Mouse (Mus musculus) frontal cortex, postnatal 10 days (tissue): ENCODE data around the gene Aqp8.

ENCODE experiments used
- DNase-seq, 2 experiments: peaks; one replicate each; pipeline ENCODE4 v3.0.0; 2022; ENCODE audit warnings: low spot score in 2 of 2, mixed read lengths in 1 of 2

Gene Aqp8

DNA sequence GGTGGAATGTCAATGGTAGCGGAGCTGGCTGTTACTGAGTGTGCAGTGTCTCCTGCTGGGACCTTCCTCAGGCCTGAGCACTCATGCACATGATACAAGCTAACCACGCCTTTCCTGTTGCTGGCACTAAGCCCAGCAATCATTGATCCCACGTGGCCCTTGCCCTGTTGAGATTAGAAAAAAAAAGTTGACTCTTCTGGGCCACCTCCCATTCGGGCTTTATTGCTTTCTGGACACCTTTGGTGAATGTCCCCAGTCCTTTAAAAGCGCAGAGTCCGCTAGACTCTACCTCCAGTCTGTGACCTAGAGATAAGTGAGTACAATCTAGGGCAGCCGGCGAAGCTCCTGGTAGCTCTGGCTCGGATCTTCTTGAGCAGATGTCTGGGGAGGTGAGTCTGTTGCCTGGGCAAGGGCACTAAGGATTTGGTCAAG lies at the start of gene Aqp8:
Aqp8 (plus strand) TSS at position 222 of the 432 bp plus-strand sequence.
- DNase-seq, result no peak

GRCm38 (mm10) chr7:123416803-123417202 lies 45.3 kb upstream of the Aqp8 start:
- no peak for DNase-seq

- DNase-seq, result no peak
These were observed 44.4 kb upstream of the Aqp8 start for GRCm38 (mm10) chr7:123417661-123418060.

GRCm38 (mm10) chr7:123419984-123420383 lies 42.1 kb upstream of the Aqp8 start:
- no peak for DNase-seq

DNA sequence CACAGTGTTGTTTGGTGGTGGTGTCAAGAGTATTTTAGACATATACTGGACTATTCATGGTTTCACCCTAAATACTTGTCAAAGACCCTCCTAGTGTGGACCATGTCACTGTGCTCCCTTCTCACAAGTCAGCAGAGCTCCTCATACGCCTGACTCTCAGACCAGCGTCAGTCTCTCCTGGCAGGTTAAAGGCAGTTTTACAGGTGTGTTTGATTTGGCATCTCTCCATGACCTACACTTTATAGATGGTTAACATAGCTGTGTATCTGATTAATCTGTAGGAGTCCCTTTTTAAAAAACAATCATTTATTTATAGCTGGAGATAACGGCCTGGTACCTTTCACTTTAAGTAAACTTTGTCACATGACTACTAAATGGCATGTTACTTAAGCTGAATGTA lies 40.1 kb upstream of the Aqp8 start:
- DNase-seq, result no peak

- no peak for DNase-seq
These were observed 37.8 kb upstream of the Aqp8 start for GRCm38 (mm10) chr7:123424281-123424680.

GRCm38 (mm10) chr7:123425134-123425757 lies 36.8 kb upstream of the Aqp8 start:
- no peak for DNase-seq

DNA sequence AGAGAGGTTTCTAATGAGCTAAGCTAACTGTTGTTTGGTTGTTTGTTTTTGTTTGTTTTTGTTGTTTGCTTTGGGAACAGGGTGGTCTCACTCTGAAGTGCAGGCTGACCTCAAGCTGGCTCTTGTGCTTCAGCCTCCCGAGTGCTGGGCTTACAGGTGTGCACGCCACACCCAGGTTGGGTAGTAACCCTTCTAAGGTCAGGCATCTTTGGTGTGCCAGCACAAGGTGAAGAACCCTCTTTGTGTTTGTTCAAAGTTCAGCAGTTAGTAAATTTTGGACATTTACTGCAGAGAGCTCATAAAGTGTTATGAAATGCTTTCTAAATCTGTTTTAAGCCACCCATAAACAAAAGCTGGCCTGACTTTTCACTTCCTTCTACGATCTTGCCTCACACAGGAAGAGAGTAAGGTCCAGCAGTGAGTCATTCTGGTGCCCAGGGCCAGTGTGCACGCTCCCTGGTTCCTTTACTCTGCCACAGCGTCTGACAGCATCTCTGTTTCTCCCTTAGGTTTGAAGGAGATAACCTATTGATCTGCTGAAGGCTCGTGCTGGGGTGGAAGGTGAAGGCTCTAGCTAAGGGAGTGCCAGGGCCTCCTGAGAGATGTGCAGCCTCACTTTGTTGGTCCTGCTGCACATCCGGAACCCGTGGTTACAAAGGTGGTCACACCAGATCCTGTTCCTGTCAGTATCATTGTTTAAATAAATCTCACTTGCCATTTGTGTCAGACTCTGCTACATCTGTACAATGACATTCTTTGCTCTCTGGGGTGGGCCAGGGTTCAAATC lies 32.3 kb upstream of the Aqp8 start:
- no peak for DNase-seq

DNA sequence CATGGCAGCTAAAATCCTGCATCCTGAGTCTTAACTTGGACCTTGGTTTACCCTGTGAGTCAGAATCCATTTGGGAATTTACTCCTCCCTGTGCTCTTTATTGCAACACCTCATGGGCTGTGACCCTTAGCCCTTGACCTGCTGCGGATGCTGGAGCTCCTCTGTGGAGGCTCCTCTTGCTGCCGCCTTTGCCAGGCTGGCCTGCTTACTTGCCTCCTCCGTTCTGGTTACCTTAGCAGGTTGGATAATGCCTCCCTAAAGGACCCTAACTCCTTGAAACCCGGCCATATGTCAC lies 31.7 kb upstream of the Aqp8 start:
- DNase-seq, result no peak

GRCm38 (mm10) chr7:123431206-123431605 lies 30.9 kb upstream of the Aqp8 start:
- DNase-seq, result no peak

- no peak for DNase-seq
These were observed 20.0 kb upstream of the Aqp8 start for GRCm38 (mm10) chr7:123442079-123442478.

GRCm38 (mm10) chr7:123448794-123449193 lies 13.3 kb upstream of the Aqp8 start:
- DNase-seq, result no peak

DNA sequence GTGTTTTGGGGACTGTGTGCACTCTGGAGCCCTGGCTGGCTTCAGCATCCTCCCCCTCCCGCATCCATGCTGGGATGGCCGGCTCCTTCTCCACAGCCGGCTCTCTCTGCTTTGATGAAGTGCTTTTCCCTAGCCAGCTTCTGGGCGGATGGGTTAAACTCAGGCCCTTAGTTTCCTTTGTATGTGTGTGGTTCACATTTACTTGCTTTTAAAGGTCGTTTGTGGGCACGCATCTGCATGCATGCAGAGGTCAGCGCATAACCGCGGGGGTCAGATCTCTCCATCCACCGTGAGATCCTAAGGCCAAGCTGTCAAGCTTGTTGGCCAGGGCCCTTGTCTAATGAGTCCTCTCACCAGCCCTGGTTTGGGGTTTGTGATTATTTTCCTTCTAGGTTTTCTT lies 12.4 kb upstream of the Aqp8 start:
- no peak for DNase-seq

GRCm38 (mm10) chr7:123450515-123450914 lies 11.6 kb upstream of the Aqp8 start:
- no peak for DNase-seq

- no peak for DNase-seq
These were observed 9.5 kb upstream of the Aqp8 start for GRCm38 (mm10) chr7:123452551-123452950.

- DNase-seq, result no peak
These were observed 9.0 kb upstream of the Aqp8 start for GRCm38 (mm10) chr7:123453066-123453465.

DNA sequence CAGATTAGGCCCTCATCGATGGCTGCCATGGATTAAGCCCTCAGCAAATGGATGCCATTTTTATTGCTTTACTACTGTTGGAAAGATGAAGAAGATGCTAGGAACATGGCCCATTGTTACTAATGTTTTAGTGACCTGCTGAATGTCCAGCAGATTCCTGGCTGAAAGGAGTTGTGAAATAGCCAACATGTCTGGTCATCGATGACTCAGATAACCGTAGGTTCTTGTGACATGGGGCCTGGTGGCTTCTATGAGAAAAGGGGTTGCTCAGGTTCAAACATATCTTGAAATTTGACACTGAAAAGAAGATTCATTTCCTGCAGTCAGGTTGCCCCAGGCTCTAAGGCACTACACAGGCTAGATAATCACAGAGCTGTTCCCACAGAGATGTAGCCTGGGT lies 7.0 kb upstream of the Aqp8 start:
- DNase-seq, result no peak

DNA sequence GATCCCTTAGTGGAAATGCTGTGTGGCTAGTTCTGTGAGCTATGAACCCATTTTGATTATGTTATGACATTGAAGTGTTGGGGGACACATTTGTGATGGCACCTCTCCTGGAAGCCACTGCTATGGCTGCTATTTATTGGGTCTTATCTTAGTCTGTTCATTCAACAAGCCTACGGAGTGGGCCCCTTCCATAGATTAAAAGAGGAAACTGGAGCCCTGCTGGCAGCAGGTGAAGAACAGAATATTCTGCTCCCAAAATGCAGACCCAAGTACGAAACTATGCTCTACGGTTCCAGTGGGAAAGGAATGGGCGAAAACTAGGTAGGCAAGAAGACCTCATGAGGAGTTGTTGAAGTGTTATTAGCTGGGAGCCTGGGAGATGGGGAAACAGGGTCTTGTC lies 3.8 kb upstream of the Aqp8 start:
- DNase-seq, result no peak

GRCm38 (mm10) chr7:123459247-123459646 lies 2.8 kb upstream of the Aqp8 start:
- no peak for DNase-seq

DNA sequence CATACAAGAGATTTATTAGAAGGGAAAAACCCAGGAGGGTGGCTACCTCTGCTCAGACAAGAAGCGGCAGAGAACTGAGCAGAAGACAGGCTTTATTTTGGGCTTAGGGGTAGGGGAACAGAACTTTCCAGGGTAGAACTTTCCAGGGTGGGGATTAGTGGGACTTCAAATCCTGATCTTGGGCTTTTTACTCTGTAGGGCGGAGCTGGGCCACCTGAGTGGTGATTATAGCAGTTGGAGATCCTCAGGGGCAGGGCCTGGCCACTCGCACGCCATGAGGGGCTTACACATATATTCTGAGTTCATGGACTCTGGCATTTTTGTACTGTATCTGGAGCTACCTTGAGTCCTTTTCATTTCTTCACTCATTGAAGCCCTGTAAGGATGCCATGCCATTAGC lies 775 bp upstream of the Aqp8 start:
- DNase-seq, result no peak

DNA sequence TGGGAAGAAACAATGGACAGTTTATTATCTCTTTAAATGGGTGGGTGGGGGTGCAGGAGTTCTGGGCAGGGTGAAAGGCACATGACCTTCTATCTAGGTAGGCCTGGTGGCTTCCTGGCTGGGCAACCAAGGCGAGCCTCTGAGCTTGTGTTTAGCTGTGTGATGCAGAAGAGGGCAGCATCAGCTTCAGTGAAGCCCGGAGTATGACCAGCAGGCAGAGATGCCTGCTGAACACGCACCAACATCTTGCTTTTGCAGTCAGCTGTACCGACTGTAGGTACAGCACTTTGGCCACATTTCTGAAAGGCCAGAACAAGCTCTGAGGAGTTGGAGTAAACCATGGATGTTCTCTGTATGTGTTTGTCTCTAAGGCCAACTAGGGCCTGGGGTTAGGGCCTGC lies 1.5 kb downstream of the Aqp8 start:
- no peak for DNase-seq

GRCm38 (mm10) chr7:123465692-123466387 lies 3.7 kb downstream of the Aqp8 start:
- DNase-seq, result peak in 1 of 2 experiments; percentile 51

DNA sequence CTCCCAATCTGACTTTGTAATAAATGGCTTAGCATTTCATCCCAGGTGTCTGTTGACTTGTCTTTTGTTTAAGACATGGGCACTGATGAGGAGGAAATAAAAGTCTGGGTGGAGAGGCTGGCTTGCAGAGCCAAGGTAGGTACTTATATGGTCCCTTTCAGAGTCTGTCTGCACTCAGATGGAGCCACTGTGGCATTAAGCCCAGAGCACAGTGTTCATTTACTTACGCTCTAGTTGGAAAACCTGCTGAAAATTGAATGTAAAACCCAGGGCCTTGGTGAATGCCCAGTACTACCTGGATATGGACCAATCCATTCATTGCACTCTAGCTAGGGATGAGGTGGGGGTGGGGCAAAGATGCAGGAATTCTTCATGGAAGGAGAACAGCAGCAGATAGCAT lies 5.9 kb downstream of the Aqp8 start:
- DNase-seq, result no peak
